Mouse (Mus musculus): Measurements from ENCODE around the gene Prh1.
"Not testable (repeated sequence)": the region's sequence is repeated elsewhere in the genome, so short reads cannot be mapped to it uniquely, and the experiment has no call there.

Prh1 gene

DNA sequence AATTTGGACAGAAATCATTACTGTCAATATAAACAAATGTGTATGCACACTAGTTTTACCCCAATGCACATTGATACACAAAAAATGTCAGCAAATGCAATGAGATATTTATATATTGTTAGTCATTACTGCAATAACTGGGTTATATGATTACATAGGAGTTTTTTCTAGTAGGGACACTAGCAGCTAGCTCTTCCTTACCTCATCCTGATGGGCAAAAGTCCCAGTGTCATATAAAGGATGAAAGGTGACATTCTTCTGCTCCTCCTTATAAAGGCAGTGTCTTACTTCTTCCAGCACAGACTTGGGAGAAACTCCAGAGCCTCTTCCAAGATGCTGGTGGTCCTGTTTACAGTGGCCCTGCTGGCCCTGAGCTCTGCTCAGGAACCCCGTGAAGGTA lies at the start of gene Prh1:
Prh1 (plus strand) TSS at position 301 of the 400 bp plus-strand sequence.
- CTCF ChIA-PET, result not testable (repeated sequence)

DNA sequence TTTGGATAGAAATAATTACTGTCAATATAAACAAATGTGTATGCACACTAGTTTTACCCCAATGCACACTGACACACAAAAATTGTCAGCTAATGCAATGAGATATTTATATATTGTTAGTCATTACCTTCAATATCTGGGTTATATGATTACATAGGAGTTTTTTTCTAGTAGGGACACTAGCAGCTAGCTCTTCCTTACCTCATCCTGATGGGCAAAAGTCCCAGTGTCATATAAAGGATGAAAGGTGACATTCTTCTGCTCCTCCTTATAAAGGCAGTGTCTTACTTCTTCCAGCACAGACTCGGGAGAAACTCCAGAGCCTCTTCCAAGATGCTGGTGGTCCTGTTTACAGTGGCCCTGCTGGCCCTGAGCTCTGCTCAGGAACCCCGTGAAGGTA lies 26.0 kb downstream of the Prh1 start, which contains the start of gene Prp2:
Prp2 (plus strand) TSS at position 301 of the 400 bp plus-strand sequence.
- CTCF ChIA-PET, result not testable (repeated sequence)
